ENCODE assay signal across 15 mouse cellular contexts in the genomic region with DNA sequence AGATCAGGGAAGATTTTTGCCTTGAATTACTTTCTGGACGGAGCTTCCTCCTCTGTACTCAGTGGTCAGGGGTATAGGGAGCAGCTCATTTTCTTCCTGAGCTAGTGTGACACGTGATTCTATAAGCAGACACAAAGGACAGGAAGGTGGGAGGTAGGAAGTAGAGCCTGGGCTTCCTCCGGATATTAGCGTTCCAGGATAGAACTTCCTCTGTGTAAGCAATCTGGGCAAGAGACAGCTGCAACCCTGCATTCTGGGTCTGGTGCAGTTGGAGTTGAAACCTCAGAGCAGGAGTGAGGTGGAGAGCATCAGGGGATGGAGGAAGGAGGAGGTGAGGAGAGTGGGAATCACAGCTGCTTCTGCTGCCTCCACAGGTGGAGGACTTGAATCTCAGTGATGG. TPM values are rescaled to one million over a fixed set of nuclear protein-coding genes. Genes with fewer than 3 reads are reported as not detected.
DNase-seq lines count a peak whose midpoint lies in the region; ATAC-seq and TF ChIP-seq lines count a peak whose summit lies in the region.
"Had no signal": no experiment of that assay in that cellular context is flagged by ENCODE, and none has a peak within 500 bp of the region (broad histone marks: within the 10 kb centered on the region; RNA-seq: fewer than 3 reads in every experiment).

No protein-coding gene starts in this region.

- no peaks in the 10 kb centered on the region for H3K27me3 ChIP-seq in heart, embryonic 10.5 days (ENCODE audit: insufficient read depth, poor library complexity, severe bottlenecking)
- H3K27me3 ChIP-seq in liver, postnatal 0 days (ENCODE audit: insufficient read depth, low read length): no peaks in the 10 kb centered on the region
- H3K27me3 ChIP-seq in liver, embryonic 12.5 days (replicated peaks): no peaks in the 10 kb centered on the region
- H3K27me3 ChIP-seq in heart, embryonic 16.5 days (ENCODE audit: control insufficient read depth, insufficient read depth, low read length): no peaks in the 10 kb centered on the region
- H3K27me3 ChIP-seq: CH12.LX; embryonic facial prominence, embryonic 12.5 days had no signal

- TF ChIP-seq EP300 in liver, postnatal 0 days (IDR thresholded peaks at IDR 0.05; ENCODE audit: low read depth): no peak

- no peaks in the 10 kb centered on the region for H3K4me1 ChIP-seq in heart, embryonic 10.5 days
- H3K4me1 ChIP-seq in liver, postnatal 0 days (ENCODE audit: insufficient read depth): no peaks in the 10 kb centered on the region
- H3K4me1 ChIP-seq in liver, embryonic 12.5 days: no peaks in the 10 kb centered on the region
- H3K4me1 ChIP-seq in heart, embryonic 16.5 days (ENCODE audit: control insufficient read depth, insufficient read depth, low read length): no peaks in the 10 kb centered on the region
- H3K4me1 ChIP-seq: embryonic facial prominence, embryonic 12.5 days had no signal

- no peaks in the 10 kb centered on the region for H3K36me3 ChIP-seq in heart, embryonic 10.5 days
- no peaks in the 10 kb centered on the region for H3K36me3 ChIP-seq in liver, postnatal 0 days (replicated peaks; ENCODE audit: insufficient read depth, low read length)
- H3K36me3 ChIP-seq in liver, embryonic 12.5 days: no peaks in the 10 kb centered on the region
- H3K36me3 ChIP-seq in heart, embryonic 16.5 days (ENCODE audit: control insufficient read depth, insufficient read depth): no peaks in the 10 kb centered on the region
- H3K36me3 ChIP-seq: embryonic facial prominence, embryonic 12.5 days had no signal

- H3K9me3 ChIP-seq in heart, embryonic 10.5 days: no peaks in the 10 kb centered on the region
- no peaks in the 10 kb centered on the region for H3K9me3 ChIP-seq in liver, postnatal 0 days (ENCODE audit: low read length)
- H3K9me3 ChIP-seq in liver, embryonic 12.5 days (replicated peaks): no peaks in the 10 kb centered on the region
- no peaks in the 10 kb centered on the region for H3K9me3 ChIP-seq in heart, embryonic 16.5 days (replicated peaks; ENCODE audit: control insufficient read depth, low read length)
- H3K9me3 ChIP-seq: embryonic facial prominence, embryonic 12.5 days had no signal

- peak; percentile 48 for ATAC-seq in liver, postnatal 0 days
- no peak for ATAC-seq in liver, embryonic 12.5 days
- 0 out of 2 replicates have a peak, but pooled peaks have one; percentile 37 for ATAC-seq in heart, embryonic 16.5 days (replicated peaks; ENCODE audit: extremely low read depth, insufficient read depth, low FRiP score)

- H3K4me3 ChIP-seq in heart, embryonic 10.5 days: no peak overlapping the region
- no peak overlapping the region for H3K4me3 ChIP-seq in liver, postnatal 0 days (ENCODE audit: low read depth, low read length)
- no peak overlapping the region for H3K4me3 ChIP-seq in liver, embryonic 12.5 days
- no peak overlapping the region for H3K4me3 ChIP-seq in heart, embryonic 16.5 days (ENCODE audit: low read length)
- H3K4me3 ChIP-seq: embryonic facial prominence, embryonic 12.5 days had no signal

- H3K4me2 ChIP-seq in liver, postnatal 0 days (ENCODE audit: low read depth, low read length): no peak overlapping the region
- H3K4me2 ChIP-seq in liver, embryonic 12.5 days: no peak overlapping the region
- H3K4me2 ChIP-seq in heart, embryonic 16.5 days (ENCODE audit: low read depth, low read length): no peak overlapping the region
- H3K4me2 ChIP-seq: embryonic facial prominence, embryonic 12.5 days had no signal

- peak; percentile 16 for DNase-seq in heart, adult 8-10 months (ENCODE audit: low spot score)
- DNase-seq in heart, embryonic 10.5 days (ENCODE audit: low spot score): no peak
- DNase-seq in liver, postnatal 0 days: no peak
- DNase-seq in lung, postnatal 4 days: peak; percentile 38 to 39
- DNase-seq in cerebellum, postnatal 10 days: no peak
- no peak for DNase-seq in ovary, postnatal 36 days (ENCODE audit: low spot score)
- DNase-seq: kidney, adult 11 months; right cerebral cortex, postnatal 14 days had no signal

- no peak overlapping the region for H3K9ac ChIP-seq in liver, postnatal 0 days (replicated peaks)
- H3K9ac ChIP-seq in liver, embryonic 12.5 days: no peak overlapping the region
- H3K9ac ChIP-seq in heart, embryonic 16.5 days (ENCODE audit: low read length): no peak overlapping the region
- H3K9ac ChIP-seq: embryonic facial prominence, embryonic 12.5 days had no signal

- 61% methylated on average over 4 of the region's 4 CpGs for WGBS in heart, embryonic 10.5 days
- 30% methylated on average over 4 of the region's 4 CpGs for WGBS in liver, postnatal 0 days (ENCODE audit: insufficient replicate concordance)
- 29% methylated on average over 4 of the region's 4 CpGs for WGBS in liver, embryonic 12.5 days (ENCODE audit: insufficient replicate concordance)
- 52% methylated on average over 4 of the region's 4 CpGs for whole genome bisulfite sequencing in heart, embryonic 16.5 days

- no peak overlapping the region for H3K27ac ChIP-seq in heart, embryonic 10.5 days
- 0 out of 2 replicates have a peak overlapping the region, but pooled peaks have one; percentile 34 for H3K27ac ChIP-seq in liver, postnatal 0 days (ENCODE audit: low read depth)
- no peak overlapping the region for H3K27ac ChIP-seq in liver, embryonic 12.5 days
- no peak overlapping the region for H3K27ac ChIP-seq in heart, embryonic 16.5 days (ENCODE audit: low read length)
- H3K27ac ChIP-seq: embryonic facial prominence, embryonic 12.5 days had no signal

- TF ChIP-seq CTCF in liver, postnatal 0 days (IDR thresholded peaks at IDR 0.05; ENCODE audit: low read depth): no peak

RNA-seq across cellular contexts. Expression of a gene that starts 40.8 kb away (rescaled TPM):
- total RNA-seq in heart, adult 8-10 months (2022): 100 to 1,000 TPM; 719 to 786 (median 769) TPM
- polyA plus RNA-seq in heart, embryonic 10.5 days (2016; fragmentation: Nextera tagmentation; extraction: Ambion mirVana): 265 and 328 TPM in 2 replicates
- polyA plus RNA-seq in liver, postnatal 0 days (2015; fragmentation: Nextera tagmentation; extraction: Ambion mirVana): 166 and 175 TPM in 2 replicates
- 168 and 169 TPM in 2 replicates for polyA plus RNA-seq in liver, embryonic 12.5 days (2016; fragmentation: Nextera tagmentation; extraction: Ambion mirVana)
- polyA plus RNA-seq in heart, embryonic 16.5 days (2015; fragmentation: Nextera tagmentation; extraction: Ambion mirVana): 423 and 433 TPM in 2 replicates

RNA-seq across cellular contexts. Expression of a gene that starts 44.8 kb away (rescaled TPM):
- not detected for total RNA-seq in heart, adult 8-10 months (2022)
- polyA plus RNA-seq in heart, embryonic 10.5 days (2016; fragmentation: Nextera tagmentation; extraction: Ambion mirVana): 0.06 TPM in 1 of 2 replicates, not detected in the other
- not detected in 2 replicates for polyA plus RNA-seq in liver, postnatal 0 days (2015; fragmentation: Nextera tagmentation; extraction: Ambion mirVana)
- not detected in 2 replicates for polyA plus RNA-seq in liver, embryonic 12.5 days (2016; fragmentation: Nextera tagmentation; extraction: Ambion mirVana)
- polyA plus RNA-seq in heart, embryonic 16.5 days (2015; fragmentation: Nextera tagmentation; extraction: Ambion mirVana): not detected in 2 replicates
- total RNA-seq: gastrocnemius, adult 8-10 months; megakaryocyte-erythroid progenitor cell, adult 5-6 weeks had no signal
- polyA plus RNA-seq: thymus, postnatal 0 days had no signal

Comparison
In these comparisons a context has a peak if more than half of its experiments do, and no peak if none do; other contexts are left out.
1. DNase-seq: peak in heart, adult 8-10 months (single experiment) and lung, postnatal 4 days (2 of 2); none in heart, embryonic 10.5 days (single experiment), liver, postnatal 0 days (single experiment), cerebellum, postnatal 10 days (0 of 2) and ovary, postnatal 36 days (single experiment).